Mouse (Mus musculus): ENCODE measurements around the gene Rpp40. TPM values are rescaled to one million over a fixed set of nuclear protein-coding genes. Genes with fewer than 3 reads are reported as not detected.

Rpp40 gene
- 4.6 and 5.3 TPM in 2 replicates for polyA plus RNA-seq (2012; rRNA removed)

GRCm38 (mm10) chr13:35905879-35906481 is at the start of gene Rpp40:
Gene Rpp40, minus strand, starts transcription at chr13:35906359.

Other genes starting within 250 kb of the Rpp40 start
- gene Cdyl, start 246.5 kb downstream of the Rpp40 start, polyA plus RNA-seq (2012; rRNA removed): 4.6 and 5.2 TPM in 2 replicates
- gene Ppp1r3g, start 52.5 kb upstream of the Rpp40 start, polyA plus RNA-seq (2012; rRNA removed): 3.9 and 4.4 TPM in 2 replicates
- 37.4 and 76.4 TPM in 2 replicates for gene Fars2, start 211.1 kb upstream of the Rpp40 start, polyA plus RNA-seq (2012; rRNA removed)
- 5.4 TPM in 2 replicates for gene Lyrm4, start 211.2 kb upstream of the Rpp40 start, polyA plus RNA-seq (2012; rRNA removed)

Measured in liver, embryonic 18 days (tissue).